22 mouse cellular contexts compared by ENCODE assay signal in genomic region chr5:6167576-6167975, GRCm38 (mm10).
DNase-seq lines count a peak whose midpoint lies in the region; ATAC-seq lines count a peak whose summit lies in the region.
"Had no signal": no experiment of that assay in that cellular context is flagged by ENCODE, and none has a peak within 500 bp of the region (broad histone marks: within the 10 kb centered on the region; RNA-seq: fewer than 3 reads in every experiment).

No protein-coding gene starts in this region.

- H3K4me1 ChIP-seq in forebrain, embryonic 15.5 days, result peaks cover 9% of the 10 kb centered on the region; the same call in 1 of the 2 replicates
- no peaks in the 10 kb centered on the region for H3K4me1 ChIP-seq in forebrain, embryonic 11.5 days (replicated peaks; ENCODE audit: control insufficient read depth, insufficient read depth, low read length)
- H3K4me1 ChIP-seq in forebrain, embryonic 16.5 days (replicated peaks; ENCODE audit: control insufficient read depth, insufficient read depth, low read length), result peaks cover 4% of the 10 kb centered on the region; the same call in 1 of the 2 replicates
- no peaks in the 10 kb centered on the region for H3K4me1 ChIP-seq in hindbrain, embryonic 11.5 days (replicated peaks; ENCODE audit: control insufficient read depth, insufficient read depth, low read length)
- H3K4me1 ChIP-seq: heart, embryonic 10.5 days; heart, embryonic 13.5 days; hindbrain, embryonic 12.5 days; hindbrain, embryonic 15.5 days had no signal

- no peak overlapping the region for H3K4me3 ChIP-seq in forebrain, embryonic 15.5 days
- H3K4me3 ChIP-seq in forebrain, embryonic 11.5 days (ENCODE audit: low read depth, low read length), result no peak overlapping the region
- H3K4me3 ChIP-seq in forebrain, embryonic 16.5 days (replicated peaks; ENCODE audit: low read length), result no peak overlapping the region
- no peak overlapping the region for H3K4me3 ChIP-seq in hindbrain, embryonic 11.5 days (ENCODE audit: low read depth, low read length)
- H3K4me3 ChIP-seq: heart, adult 2 months; heart, embryonic 10.5 days; heart, embryonic 13.5 days; hindbrain, embryonic 12.5 days; hindbrain, embryonic 15.5 days had no signal

- H3K27me3 ChIP-seq in forebrain, embryonic 15.5 days, result no peaks in the 10 kb centered on the region
- no peaks in the 10 kb centered on the region for H3K27me3 ChIP-seq in forebrain, embryonic 11.5 days (ENCODE audit: control insufficient read depth, insufficient read depth, low read length)
- no peaks in the 10 kb centered on the region for H3K27me3 ChIP-seq in forebrain, embryonic 16.5 days (replicated peaks; ENCODE audit: control insufficient read depth, insufficient read depth, low read length)
- no peaks in the 10 kb centered on the region for H3K27me3 ChIP-seq in hindbrain, embryonic 11.5 days (ENCODE audit: control insufficient read depth, insufficient read depth, low read length)
- H3K27me3 ChIP-seq: heart, embryonic 13.5 days; hindbrain, embryonic 12.5 days; hindbrain, embryonic 15.5 days; Patski had no signal

- H3K27ac ChIP-seq in forebrain, embryonic 15.5 days (replicated peaks), result no peak overlapping the region
- no peak overlapping the region for H3K27ac ChIP-seq in forebrain, embryonic 11.5 days (ENCODE audit: low read depth, low read length)
- no peak overlapping the region for H3K27ac ChIP-seq in forebrain, embryonic 16.5 days (ENCODE audit: low read length)
- H3K27ac ChIP-seq in hindbrain, embryonic 11.5 days (ENCODE audit: low read depth, low read length), result no peak overlapping the region
- H3K27ac ChIP-seq: heart, adult 2 months; heart, embryonic 10.5 days; heart, embryonic 13.5 days; hindbrain, embryonic 12.5 days; hindbrain, embryonic 15.5 days had no signal

- WGBS in forebrain, embryonic 15.5 days, result 33% methylated on average over 1 of the region's 1 CpGs
- 60% methylated on average over 1 of the region's 1 CpGs for WGBS in forebrain, embryonic 11.5 days
- WGBS in forebrain, embryonic 16.5 days, result 21% methylated on average over 1 of the region's 1 CpGs
- 81% methylated on average over 1 of the region's 1 CpGs for WGBS in hindbrain, embryonic 11.5 days

- H3K9ac ChIP-seq in forebrain, embryonic 15.5 days (replicated peaks), result no peak overlapping the region
- no peak overlapping the region for H3K9ac ChIP-seq in forebrain, embryonic 11.5 days (ENCODE audit: low read length)
- H3K9ac ChIP-seq in forebrain, embryonic 16.5 days (replicated peaks; ENCODE audit: low read depth, low read length), result no peak overlapping the region
- H3K9ac ChIP-seq in hindbrain, embryonic 11.5 days (ENCODE audit: low read depth, low read length), result no peak overlapping the region
- H3K9ac ChIP-seq: heart, embryonic 13.5 days; hindbrain, embryonic 12.5 days; hindbrain, embryonic 15.5 days had no signal

- H3K9me3 ChIP-seq in forebrain, embryonic 15.5 days, result no peaks in the 10 kb centered on the region
- H3K9me3 ChIP-seq in forebrain, embryonic 11.5 days (ENCODE audit: control insufficient read depth, low read length), result no peaks in the 10 kb centered on the region
- H3K9me3 ChIP-seq in forebrain, embryonic 16.5 days (ENCODE audit: control insufficient read depth, low read length), result no peaks in the 10 kb centered on the region
- H3K9me3 ChIP-seq in hindbrain, embryonic 11.5 days (ENCODE audit: control insufficient read depth, low read length), result no peaks in the 10 kb centered on the region
- H3K9me3 ChIP-seq: heart, embryonic 10.5 days; heart, embryonic 13.5 days; hindbrain, embryonic 12.5 days; hindbrain, embryonic 15.5 days had no signal

- peak; percentile 67 for ATAC-seq in forebrain, embryonic 15.5 days (replicated peaks)
- ATAC-seq in forebrain, embryonic 11.5 days (replicated peaks; ENCODE audit: low FRiP score), result no peak
- peak; percentile 84 for ATAC-seq in forebrain, embryonic 16.5 days
- ATAC-seq in hindbrain, embryonic 11.5 days (ENCODE audit: low FRiP score), result no peak
- ATAC-seq: intestine, postnatal 0 days; Patski had no signal

- no peak overlapping the region for H3K4me2 ChIP-seq in forebrain, embryonic 15.5 days (replicated peaks)
- no peak overlapping the region for H3K4me2 ChIP-seq in forebrain, embryonic 11.5 days (ENCODE audit: low read depth, low read length, severe bottlenecking)
- H3K4me2 ChIP-seq in forebrain, embryonic 16.5 days (ENCODE audit: low read length), result no peak overlapping the region
- no peak overlapping the region for H3K4me2 ChIP-seq in hindbrain, embryonic 11.5 days (replicated peaks; ENCODE audit: low read depth, low read length)
- H3K4me2 ChIP-seq: heart, embryonic 13.5 days; hindbrain, embryonic 12.5 days; hindbrain, embryonic 15.5 days had no signal

- no peak for DNase-seq in forebrain, embryonic 11.5 days (ENCODE audit: low spot score)
- DNase-seq in Muller cell, postnatal 12 days (ENCODE audit: inconsistent ontology term), result peak; percentile 31
- peak; percentile 16 for DNase-seq in brain, adult 2 months (ENCODE audit: low read depth, low spot score)
- DNase-seq in ovary, adult 18-20 months (ENCODE audit: low spot score), result no peak
- DNase-seq in thymus, postnatal 36 days, result no peak
- no peak for DNase-seq in hindbrain, embryonic 11.5 days (ENCODE audit: low spot score)
- DNase-seq: adrenal gland, postnatal 10 days; adrenal gland, postnatal 36 days; cerebellum, adult 18-20 months; cerebellum, adult 9-10 months; gastrocnemius, postnatal 25 days; heart, adult 2 months; heart, postnatal 14 days; heart, postnatal 4 days had no signal

- H3K36me3 ChIP-seq in forebrain, embryonic 15.5 days, result no peaks in the 10 kb centered on the region
- no peaks in the 10 kb centered on the region for H3K36me3 ChIP-seq in forebrain, embryonic 11.5 days (ENCODE audit: control insufficient read depth, insufficient read depth, low read length)
- H3K36me3 ChIP-seq in forebrain, embryonic 16.5 days (ENCODE audit: control insufficient read depth, insufficient read depth), result no peaks in the 10 kb centered on the region
- no peaks in the 10 kb centered on the region for H3K36me3 ChIP-seq in hindbrain, embryonic 11.5 days (ENCODE audit: control insufficient read depth, insufficient read depth, low read length)
- H3K36me3 ChIP-seq: heart, embryonic 10.5 days; heart, embryonic 13.5 days; hindbrain, embryonic 12.5 days; hindbrain, embryonic 15.5 days had no signal

Comparison
In these comparisons a context has a peak if more than half of its experiments do, and no peak if none do; other contexts are left out.
1. ATAC-seq: peak in forebrain, embryonic 15.5 days (single experiment) and forebrain, embryonic 16.5 days (single experiment); none in forebrain, embryonic 11.5 days (single experiment) and hindbrain, embryonic 11.5 days (single experiment).
2. DNase-seq: peak in Muller cell, postnatal 12 days (single experiment) and brain, adult 2 months (single experiment); none in forebrain, embryonic 11.5 days (single experiment), ovary, adult 18-20 months (single experiment), thymus, postnatal 36 days (0 of 2) and hindbrain, embryonic 11.5 days (single experiment).